Mouse (Mus musculus): ENCODE results near the gene Vars.

GRCm38 (mm10) chr17:34984218-34984617, 16.6 kb upstream of the Vars start:
- TF ChIP-seq CTCF (conservative IDR thresholded peaks at IDR 0.05 in 1 of 2, IDR thresholded peaks at IDR 0.05 in 1 of 2; ENCODE audit: low read depth in 2 of 2, low read length in 2 of 2): peak; percentile 39 to 63; a peak in 3 of 4 replicates
- no peak for TF ChIP-seq ZC3H11A (IDR thresholded peaks at IDR 0.05; ENCODE audit: low read depth, low read length)
- TF ChIP-seq POLR2A (IDR thresholded peaks at IDR 0.05; ENCODE audit: low read depth, low read length): no peak
- no peak for TF ChIP-seq IRF4 (IDR thresholded peaks at IDR 0.05; ENCODE audit: low read depth, low read length)
- TF ChIP-seq E2F4 (IDR thresholded peaks at IDR 0.05; ENCODE audit: insufficient replicate concordance, low read depth, low read length): no peak
